7 mouse cellular contexts compared by ENCODE assay signal in genomic region chr17:8807345-8807744, GRCm38 (mm10).
A peak's percentile ranks its signal among the peaks of the same experiment; 100 is the strongest.
DNase-seq lines count a peak whose midpoint lies in the region; ATAC-seq and TF ChIP-seq lines count a peak whose summit lies in the region.

No protein-coding gene starts in this region.

- ATAC-seq in common myeloid progenitor, adult 5-6 weeks (replicated peaks; ENCODE audit: low read depth, poor library complexity, severe bottlenecking), result peak; percentile 66
- peak; percentile 77 for ATAC-seq in megakaryocyte progenitor cell, adult 5-6 weeks (replicated peaks; ENCODE audit: poor library complexity)

- no peak overlapping the region for H3K27ac ChIP-seq in layer of hippocampus, adult 2 months
- no peak overlapping the region for H3K27ac ChIP-seq in MEL (ENCODE audit: control insufficient read depth, low read depth, low read length)

- H3K79me2 ChIP-seq in MEL (ENCODE audit: control insufficient read depth, insufficient read depth, low read length, poor library complexity), result no peaks in the 10 kb centered on the region

- H3K9me3 ChIP-seq in MEL (replicated peaks; ENCODE audit: insufficient read depth, low read length), result no peaks in the 10 kb centered on the region

- no peak overlapping the region for H3K4me3 ChIP-seq in layer of hippocampus, adult 2 months
- H3K4me3 ChIP-seq in MEL (ENCODE audit: control insufficient read depth in 1 of 2, insufficient read depth in 1 of 2, low read depth in 2 of 2, low read length in 2 of 2), result no peak overlapping the region

- H3K4me1 ChIP-seq in MEL (ENCODE audit: control insufficient read depth in 1 of 2, insufficient read depth in 2 of 2, low read length in 2 of 2), result no peaks in the 10 kb centered on the region

- no peak for DNase-seq in layer of hippocampus, adult 2 months (ENCODE audit: low spot score in 2 of 2)
- DNase-seq in layer of hippocampus, adult 11-12 months (ENCODE audit: low spot score), result no peak
- peak; percentile 28 for DNase-seq in MEL (ENCODE audit: low read depth, low spot score)
- DNase-seq in ovary, postnatal 14 days (ENCODE audit: low spot score), result no peak
- DNase-seq in cerebellum, postnatal 36 days, result no peak

- peak; percentile 43 for TF ChIP-seq RAD21 in MEL (IDR thresholded peaks at IDR 0.05; ENCODE audit: low read depth, low read length)

- H3K36me3 ChIP-seq in MEL (ENCODE audit: control insufficient read depth in 1 of 2, insufficient read depth in 2 of 2, low read length in 2 of 2), result no peaks in the 10 kb centered on the region

- TF ChIP-seq CTCF in layer of hippocampus, adult 2 months (conservative IDR thresholded peaks at IDR 0.05), result peak; percentile 87
- peak; percentile 61 to 83 (median 67) for TF ChIP-seq CTCF in MEL (IDR thresholded peaks at IDR 0.05 in 2 of 3, conservative IDR thresholded peaks at IDR 0.05 in 1 of 3; ENCODE audit: control insufficient read depth in 1 of 3, insufficient read depth in 1 of 3, low read depth in 2 of 3, low read length in 3 of 3, poor library complexity in 1 of 3, severe bottlenecking in 1 of 3)

- no peak overlapping the region for H3K9ac ChIP-seq in MEL (ENCODE audit: control insufficient read depth, low read depth, low read length, poor library complexity, severe bottlenecking)

- TF ChIP-seq POLR2A in MEL (IDR thresholded peaks at IDR 0.05; ENCODE audit: control insufficient read depth in 1 of 2, insufficient read depth in 1 of 2, low read depth in 1 of 2, low read length in 2 of 2, poor library complexity in 1 of 2), result no peak

- TF ChIP-seq EP300 in MEL (IDR thresholded peaks at IDR 0.05; ENCODE audit: low read depth in 1 of 2, low read length in 2 of 2), result no peak

- H3K27me3 ChIP-seq in MEL (ENCODE audit: control insufficient read depth in 1 of 2, insufficient read depth in 2 of 2, low read length in 2 of 2), result no peaks in the 10 kb centered on the region

TF ChIP-seq in MEL, 35 proteins besides CTCF, POLR2A, EP300 and RAD21:
- TF ChIP-seq HCFC1 (IDR thresholded peaks at IDR 0.05; ENCODE audit: low read depth, low read length) (no peak), SMC3 (IDR thresholded peaks at IDR 0.05; ENCODE audit: low read depth, low read length) (peak; percentile 74), TAL1 (IDR thresholded peaks at IDR 0.05; ENCODE audit: low read length) (no peak), ETS1 (IDR thresholded peaks at IDR 0.05; ENCODE audit: low read depth, low read length) (no peak), KAT2A (conservative IDR thresholded peaks at IDR 0.05; ENCODE audit: low read depth, low read length) (no peak), ZC3H11A (IDR thresholded peaks at IDR 0.05; ENCODE audit: low read depth, low read length) (0 out of 2 replicates have a peak, but pooled peaks have one; percentile 24)
